Mouse (Mus musculus): Measurements from ENCODE around the gene Agpat4. TPM values are rescaled to one million over a fixed set of nuclear protein-coding genes. Genes with fewer than 3 reads are reported as not detected.

Gene Agpat4
- polyA plus RNA-seq, 1 experiment from 2014 or later = 19.6 TPM

GRCm38 (mm10) chr17:12149232-12149861 is 30.8 kb downstream of the Agpat4 start:
- H3K27ac ChIP-seq (replicated peaks; ENCODE audit: low read depth, low read length) = no peak overlapping the region
- H3K36me3 ChIP-seq (ENCODE audit: control insufficient read depth, insufficient read depth, low read length) = peaks cover 28% of the 10 kb centered on the region
- 89% methylated on average over 6 of the region's 6 CpGs for WGBS
- no peaks in the 10 kb centered on the region for H3K27me3 ChIP-seq (replicated peaks; ENCODE audit: control insufficient read depth, insufficient read depth, low read length)
- no peak overlapping the region for H3K4me2 ChIP-seq (ENCODE audit: low read depth, low read length)
- ATAC-seq (ENCODE audit: low read depth) (no peak), DNase-seq (ENCODE audit: low spot score) (no peak)
- H3K9ac ChIP-seq (ENCODE audit: low read depth, low read length) = no peak overlapping the region
- H3K4me3 ChIP-seq (ENCODE audit: low read depth, low read length) = no peak overlapping the region
- H3K9me3 ChIP-seq (ENCODE audit: control insufficient read depth, low read length) = no peaks in the 10 kb centered on the region
- H3K4me1 ChIP-seq (ENCODE audit: control insufficient read depth, insufficient read depth, low read length) = 0 out of 2 replicates have a peak, but pooled peaks cover 2% of the 10 kb centered on the region

- ATAC-seq (ENCODE audit: low read depth) = no peak
- Histone ChIP-seq H3K36me3 (ENCODE audit: control insufficient read depth, insufficient read depth, low read length) (peaks cover 31% of the 10 kb centered on the region), H3K9me3 (ENCODE audit: control insufficient read depth, low read length) (no peaks in the 10 kb centered on the region), H3K9ac (ENCODE audit: low read depth, low read length) (no peak overlapping the region), H3K4me1 (ENCODE audit: control insufficient read depth, insufficient read depth, low read length) (no peaks in the 10 kb centered on the region), H3K4me2 (ENCODE audit: low read depth, low read length) (no peak overlapping the region), H3K4me3 (ENCODE audit: low read depth, low read length) (no peak overlapping the region), H3K27ac (replicated peaks; ENCODE audit: low read depth, low read length) (no peak overlapping the region), H3K27me3 (replicated peaks; ENCODE audit: control insufficient read depth, insufficient read depth, low read length) (no peaks in the 10 kb centered on the region)
- DNase-seq (ENCODE audit: low spot score) = no peak
- 90% methylated on average over 2 of the region's 2 CpGs for WGBS
These were observed 32.5 kb downstream of the Agpat4 start for GRCm38 (mm10) chr17:12150970-12151369.

- ATAC-seq (ENCODE audit: low read depth) (0 out of 2 replicates have a peak, but pooled peaks have one; percentile 26), DNase-seq (ENCODE audit: low spot score) (no peak)
- Histone ChIP-seq H3K4me3 (ENCODE audit: low read depth, low read length) (no peak overlapping the region), H3K9me3 (ENCODE audit: control insufficient read depth, low read length) (no peaks in the 10 kb centered on the region), H3K9ac (ENCODE audit: low read depth, low read length) (no peak overlapping the region), H3K27me3 (replicated peaks; ENCODE audit: control insufficient read depth, insufficient read depth, low read length) (no peaks in the 10 kb centered on the region), H3K27ac (replicated peaks; ENCODE audit: low read depth, low read length) (no peak overlapping the region), H3K36me3 (ENCODE audit: control insufficient read depth, insufficient read depth, low read length) (peaks cover 36% of the 10 kb centered on the region), H3K4me1 (ENCODE audit: control insufficient read depth, insufficient read depth, low read length) (no peaks in the 10 kb centered on the region), H3K4me2 (ENCODE audit: low read depth, low read length) (no peak overlapping the region)
- WGBS = 52% methylated on average over 2 of the region's 2 CpGs
These were observed 35.8 kb downstream of the Agpat4 start for GRCm38 (mm10) chr17:12154260-12154659.

- no peak for DNase-seq (ENCODE audit: low spot score)
- Histone ChIP-seq H3K27me3 (replicated peaks; ENCODE audit: control insufficient read depth, insufficient read depth, low read length) (no peaks in the 10 kb centered on the region), H3K9ac (ENCODE audit: low read depth, low read length) (no peak overlapping the region), H3K27ac (replicated peaks; ENCODE audit: low read depth, low read length) (no peak overlapping the region), H3K4me1 (ENCODE audit: control insufficient read depth, insufficient read depth, low read length) (no peaks in the 10 kb centered on the region), H3K4me2 (ENCODE audit: low read depth, low read length) (no peak overlapping the region), H3K9me3 (ENCODE audit: control insufficient read depth, low read length) (no peaks in the 10 kb centered on the region), H3K36me3 (ENCODE audit: control insufficient read depth, insufficient read depth, low read length) (peaks cover 36% of the 10 kb centered on the region), H3K4me3 (ENCODE audit: low read depth, low read length) (no peak overlapping the region)
- no peak for ATAC-seq (ENCODE audit: low read depth)
- 80% methylated on average over 6 of the region's 6 CpGs for WGBS
These were observed 36.7 kb downstream of the Agpat4 start for GRCm38 (mm10) chr17:12155236-12155635.

- Histone ChIP-seq H3K4me2 (ENCODE audit: low read depth, low read length) (no peak overlapping the region), H3K27ac (replicated peaks; ENCODE audit: low read depth, low read length) (no peak overlapping the region), H3K36me3 (ENCODE audit: control insufficient read depth, insufficient read depth, low read length) (peaks cover 40% of the 10 kb centered on the region), H3K27me3 (replicated peaks; ENCODE audit: control insufficient read depth, insufficient read depth, low read length) (no peaks in the 10 kb centered on the region), H3K4me3 (ENCODE audit: low read depth, low read length) (no peak overlapping the region), H3K9me3 (ENCODE audit: control insufficient read depth, low read length) (no peaks in the 10 kb centered on the region), H3K4me1 (ENCODE audit: control insufficient read depth, insufficient read depth, low read length) (no peaks in the 10 kb centered on the region), H3K9ac (ENCODE audit: low read depth, low read length) (no peak overlapping the region)
- no peak for ATAC-seq (ENCODE audit: low read depth)
- DNase-seq (ENCODE audit: low spot score) = no peak
- 83% methylated on average over 4 of the region's 4 CpGs for WGBS
These were observed 37.4 kb downstream of the Agpat4 start for GRCm38 (mm10) chr17:12155872-12156271.

- 87% methylated on average over 3 of the region's 3 CpGs for WGBS
- H3K4me2 ChIP-seq (ENCODE audit: low read depth, low read length) = no peak overlapping the region
- H3K4me1 ChIP-seq (ENCODE audit: control insufficient read depth, insufficient read depth, low read length) = no peaks in the 10 kb centered on the region
- DNase-seq (ENCODE audit: low spot score) (no peak), ATAC-seq (ENCODE audit: low read depth) (no peak)
- no peak overlapping the region for H3K4me3 ChIP-seq (ENCODE audit: low read depth, low read length)
- H3K9me3 ChIP-seq (ENCODE audit: control insufficient read depth, low read length) = no peaks in the 10 kb centered on the region
- H3K27ac ChIP-seq (replicated peaks; ENCODE audit: low read depth, low read length) = no peak overlapping the region
- peaks cover 38% of the 10 kb centered on the region for H3K36me3 ChIP-seq (ENCODE audit: control insufficient read depth, insufficient read depth, low read length)
- no peaks in the 10 kb centered on the region for H3K27me3 ChIP-seq (replicated peaks; ENCODE audit: control insufficient read depth, insufficient read depth, low read length)
- no peak overlapping the region for H3K9ac ChIP-seq (ENCODE audit: low read depth, low read length)
These were observed 38.2 kb downstream of the Agpat4 start for GRCm38 (mm10) chr17:12156661-12157060.

GRCm38 (mm10) chr17:12157203-12157602 is 38.7 kb downstream of the Agpat4 start:
- Histone ChIP-seq H3K4me3 (ENCODE audit: low read depth, low read length) (no peak overlapping the region), H3K4me2 (ENCODE audit: low read depth, low read length) (no peak overlapping the region), H3K36me3 (ENCODE audit: control insufficient read depth, insufficient read depth, low read length) (peaks cover 33% of the 10 kb centered on the region), H3K27ac (replicated peaks; ENCODE audit: low read depth, low read length) (no peak overlapping the region), H3K9ac (ENCODE audit: low read depth, low read length) (no peak overlapping the region), H3K9me3 (ENCODE audit: control insufficient read depth, low read length) (no peaks in the 10 kb centered on the region), H3K4me1 (ENCODE audit: control insufficient read depth, insufficient read depth, low read length) (0 out of 2 replicates have a peak, but pooled peaks cover 2% of the 10 kb centered on the region), H3K27me3 (replicated peaks; ENCODE audit: control insufficient read depth, insufficient read depth, low read length) (no peaks in the 10 kb centered on the region)
- ATAC-seq (ENCODE audit: low read depth) = no peak
- DNase-seq (ENCODE audit: low spot score) = no peak
- 92% methylated on average over 2 of the region's 2 CpGs for WGBS

DNA sequence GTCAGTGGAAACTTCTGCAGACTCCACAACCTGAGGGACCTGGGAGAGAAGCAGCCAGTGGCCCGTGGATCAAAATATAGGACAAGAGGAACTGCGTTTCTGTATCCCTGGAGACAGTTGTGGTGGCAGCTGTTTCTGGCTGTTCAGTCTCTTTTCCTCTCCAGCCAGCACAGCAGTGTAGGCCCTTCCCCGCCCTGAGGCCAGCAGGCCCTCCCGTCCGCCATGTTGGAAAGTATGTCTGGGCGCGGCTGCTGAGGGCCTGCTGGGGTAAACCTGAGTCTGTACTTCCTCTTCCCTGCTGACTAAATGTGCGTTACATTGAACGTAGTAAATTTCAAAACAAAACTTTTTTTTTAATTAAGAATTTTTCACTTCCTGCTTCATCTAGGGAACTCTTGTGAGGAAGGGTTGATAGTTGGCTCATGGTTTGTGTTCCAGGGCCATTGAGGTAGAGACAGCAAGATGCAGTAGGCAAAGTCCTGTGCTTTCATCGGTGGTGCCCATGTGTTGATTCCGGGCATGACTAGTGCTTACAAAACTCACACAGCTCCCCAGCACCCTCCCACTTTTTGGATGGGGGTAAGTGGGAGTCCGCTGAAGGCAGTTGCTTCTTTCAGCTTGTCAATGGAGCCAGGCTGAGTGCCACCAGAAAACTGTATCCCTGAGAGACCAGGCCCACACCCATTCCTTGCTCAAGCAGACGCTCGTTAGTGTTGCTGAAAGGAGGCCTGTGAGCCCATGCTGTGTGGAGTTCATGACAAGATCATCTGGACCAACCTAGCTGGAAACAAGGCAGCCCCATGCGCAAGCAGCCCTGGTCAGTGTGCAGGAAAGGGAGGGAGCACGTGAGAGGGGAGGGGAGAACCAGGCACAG is 40.9 kb downstream of the Agpat4 start:
- 93% methylated on average over 16 of the region's 16 CpGs for WGBS
- no peak for ATAC-seq (ENCODE audit: low read depth)
- peaks cover 22% of the 10 kb centered on the region for H3K4me1 ChIP-seq (ENCODE audit: control insufficient read depth, insufficient read depth, low read length)

More for the DNA sequence above, 40.9 kb downstream of the Agpat4 start:
- DNase-seq (ENCODE audit: low spot score) = no peak
- no peak overlapping the region for H3K27ac ChIP-seq (replicated peaks; ENCODE audit: low read depth, low read length)
- no peak overlapping the region for H3K4me2 ChIP-seq (ENCODE audit: low read depth, low read length)
- H3K27me3 ChIP-seq (replicated peaks; ENCODE audit: control insufficient read depth, insufficient read depth, low read length) = no peaks in the 10 kb centered on the region
- H3K9me3 ChIP-seq (ENCODE audit: control insufficient read depth, low read length) = no peaks in the 10 kb centered on the region
- H3K9ac ChIP-seq (ENCODE audit: low read depth, low read length) = no peak overlapping the region
- no peak overlapping the region for H3K4me3 ChIP-seq (ENCODE audit: low read depth, low read length)
- 0 out of 2 replicates have a peak, but pooled peaks cover 13% of the 10 kb centered on the region for H3K36me3 ChIP-seq (ENCODE audit: control insufficient read depth, insufficient read depth, low read length)
